Comparison of ENCODE assay signal across 8 mouse cellular contexts in the genomic region with DNA sequence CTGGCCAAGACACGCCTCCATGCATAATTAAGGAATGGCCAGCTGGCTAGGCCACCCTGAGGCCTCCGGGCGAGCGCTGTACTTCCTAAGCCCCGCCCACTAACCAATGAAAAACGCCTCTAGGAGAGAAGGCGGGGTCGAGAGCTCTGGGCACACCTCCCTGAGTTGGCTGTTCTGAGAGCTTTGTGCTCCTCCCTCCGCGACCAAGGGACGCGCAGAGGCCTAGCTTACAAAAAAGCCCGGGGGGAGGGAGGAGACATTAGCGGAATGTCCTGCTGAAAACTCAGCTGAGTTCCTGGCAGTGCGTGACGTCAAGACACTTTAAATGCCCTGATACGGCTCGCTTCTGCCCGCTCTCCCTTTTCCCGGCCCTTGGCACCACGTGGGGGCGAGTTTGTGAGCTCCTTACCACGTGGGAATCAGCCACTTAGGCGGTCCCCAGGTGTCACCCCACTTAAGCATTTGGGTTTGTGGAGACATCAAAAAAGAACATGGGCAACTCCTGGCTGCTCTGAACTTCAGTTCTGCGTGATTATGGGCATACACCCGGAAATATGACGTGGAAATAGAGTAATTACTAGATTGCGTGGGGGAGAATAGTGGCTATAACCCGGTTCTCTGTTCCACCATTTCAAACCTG. TPM values are rescaled to one million over a fixed set of nuclear protein-coding genes. Genes with fewer than 3 reads are reported as not detected.
DNase-seq lines count a peak whose midpoint lies in the region; ATAC-seq lines count a peak whose summit lies in the region.

A gene (minus strand): TSS at position 29 of the 640 bp plus-strand sequence.

- no peaks in the 10 kb centered on the region for H3K27me3 ChIP-seq in hindbrain, embryonic 12.5 days

- H3K4me1 ChIP-seq in hindbrain, embryonic 12.5 days = peaks cover 14% of the 10 kb centered on the region

- no peaks in the 10 kb centered on the region for H3K36me3 ChIP-seq in hindbrain, embryonic 12.5 days

- peak within 1 kb of the TSS; percentile 72 for H3K4me2 ChIP-seq in hindbrain, embryonic 12.5 days (replicated peaks)

- 1% methylated on average over 29 of the region's 29 CpGs for WGBS in hindbrain, embryonic 12.5 days

- peak; percentile 99 for ATAC-seq in hindbrain, embryonic 12.5 days (ENCODE audit: low FRiP score)

- DNase-seq in Muller cell, postnatal 12 days (ENCODE audit: inconsistent ontology term) = peak; percentile 100
- DNase-seq in cerebellum, adult 9-10 months = peak; percentile 99
- peak; percentile 97 to 99 for DNase-seq in frontal cortex, postnatal 10 days (ENCODE audit: low spot score in 2 of 2)
- DNase-seq in layer of hippocampus, postnatal 14 days (ENCODE audit: low spot score in 2 of 2) = peak; percentile 100
- DNase-seq in lung, postnatal 14 days = peak; percentile 100
- peak; percentile 100 for DNase-seq in retina, adult 2 months (ENCODE audit: low read depth, low spot score)
- DNase-seq in thymus, postnatal 36 days = peak; percentile 98 to 100

- H3K4me3 ChIP-seq in hindbrain, embryonic 12.5 days = peak within 1 kb of the TSS; percentile 77

- H3K9me3 ChIP-seq in hindbrain, embryonic 12.5 days (replicated peaks) = no peaks in the 10 kb centered on the region

- peak within 1 kb of the TSS; percentile 69 for H3K27ac ChIP-seq in hindbrain, embryonic 12.5 days

- peak within 1 kb of the TSS; percentile 75 for H3K9ac ChIP-seq in hindbrain, embryonic 12.5 days

RNA-seq across cellular contexts. Expression of the gene that starts here (rescaled TPM):
- polyA plus RNA-seq in hindbrain, embryonic 12.5 days (2016; fragmentation: Nextera tagmentation; extraction: Ambion mirVana) = 41.4 and 47.4 TPM in 2 replicates
- 10 to 100 TPM; 34.9 to 36.4 TPM for total RNA-seq in layer of hippocampus, postnatal 14 days (2021)

Comparison
In these comparisons a context has a peak if more than half of its experiments do, and no peak if none do; other contexts are left out.
1. Peak in every context shown above with its lines: DNase-seq, ATAC-seq, H3K4me3 ChIP-seq and H3K27ac ChIP-seq.